Mouse (Mus musculus) liver, embryonic 14.5 days (tissue): ENCODE data around the gene Szrd1. TPM values are rescaled to one million over a fixed set of nuclear protein-coding genes. Genes with fewer than 3 reads are reported as not detected.

ENCODE experiments used
- ATAC-seq: fragments of 200-750 bp; cut with Nextera tagmentation; 2 replicates; pipeline ENCODE4 v1.8.0; 2017; ENCODE audit warnings: moderate number of reproducible peaks, mild to moderate bottlenecking, moderate library complexity; ENCODE audit not compliant: insufficient read depth
- DNase-seq, 3 experiments: peaks; one replicate each; pipeline ENCODE4 v3.0.0-alpha.2; 2012 to 2013; ENCODE audit warnings: low read depth in 3 of 3, low spot score in 3 of 3
- H3K27ac ChIP-seq: fragments of 300-500 bp; sonication (generic); 2 replicates; pipeline ENCODE4 v1.5.1; 2014; ENCODE audit warnings: moderate library complexity, mild to moderate bottlenecking, control low read depth, inconsistent platforms
- H3K27me3 ChIP-seq: fragments of 300-500 bp; sonication (generic); 2 replicates; pipeline ENCODE4 v1.6.1; 2014; ENCODE audit warnings: mild to moderate bottlenecking, low read length, moderate library complexity; ENCODE audit not compliant: control insufficient read depth, insufficient read depth
- H3K36me3 ChIP-seq: fragments of 300-500 bp; sonication (generic); replicated peaks from 2 replicates; pipeline ENCODE4 v1.6.1; 2014; ENCODE audit warnings: low read depth; ENCODE audit not compliant: control insufficient read depth, insufficient read depth
- H3K4me1 ChIP-seq, 2 experiments: fragments of 200-500 bp in 1 of 2; fragments of 300-500 bp in 1 of 2; sonication (generic) in 1 of 2; replicated peaks; 2 replicates each; pipeline ENCODE4 v1.6.1; 2012 to 2014; ENCODE audit warnings: antibody characterized with exemption in 1 of 2, inconsistent platforms in 1 of 2, low read length in 1 of 2; ENCODE audit not compliant: control insufficient read depth in 2 of 2, insufficient read depth in 2 of 2
- H3K4me2 ChIP-seq: fragments of 300-500 bp; sonication (generic); 2 replicates; pipeline ENCODE4 v1.6.1; 2014; ENCODE audit warnings: low read depth, mild to moderate bottlenecking, control low read depth, moderate library complexity
- H3K4me3 ChIP-seq, 2 experiments: fragments of 200-500 bp in 1 of 2; fragments of 300-500 bp in 1 of 2; sonication (generic) in 1 of 2; 2 replicates each; pipeline ENCODE4 v1.5.1; 2012 to 2014; ENCODE audit warnings: low read depth in 2 of 2, low read length in 2 of 2, mild to moderate bottlenecking in 2 of 2, control low read depth in 1 of 2, inconsistent platforms in 1 of 2, moderate library complexity in 1 of 2; ENCODE audit not compliant: insufficient read depth in 1 of 2
- H3K9ac ChIP-seq: fragments of 300-500 bp; sonication (generic); replicated peaks from 2 replicates; pipeline ENCODE4 v1.6.1; 2014; ENCODE audit warnings: mild to moderate bottlenecking, control low read depth, moderate library complexity
- H3K9me3 ChIP-seq: fragments of 300-500 bp; sonication (generic); 2 replicates; pipeline ENCODE4 v1.6.1; 2016; ENCODE audit warnings: low read length, mixed read lengths; ENCODE audit not compliant: control insufficient read depth
- CTCF ChIP-seq: IDR thresholded peaks from 2 replicates; pipeline ENCODE4 v1.5.1; 2016; ENCODE audit warnings: antibody characterized with exemption, low read depth, control low read depth
- EP300 ChIP-seq: IDR thresholded peaks from 2 replicates; pipeline ENCODE4 v1.6.1; 2016; ENCODE audit warnings: antibody characterized with exemption, low read depth
- WGBS: fragments of 180-500 bp; shearing (Covaris S2); extraction: QIAGEN DNeasy Blood & Tissue Kit; methylation state at CpG from one replicate; pipeline ENCODE4 v1.1.7; 2014; ENCODE audit not compliant: insufficient replicate concordance; 5-methylcytosine and 5-hydroxymethylcytosine counted together
- polyA plus RNA-seq, 2 experiments: library from polyadenylated mRNA; depleted of rRNA in 1 of 2; stranded (reverse) in 1 of 2; unstranded in 1 of 2; fragments of >200 nt; fragmentation: Nextera tagmentation in 1 of 2; extraction: Ambion mirVana in 1 of 2; gene quantifications; 2 replicates each; pipeline versions ENCODE4 v1.2.1 to v1.2.3; 2012 to 2014

The Szrd1 gene
- polyA plus RNA-seq, 2 experiments, result 13.3 to 14.3 TPM

DNA sequence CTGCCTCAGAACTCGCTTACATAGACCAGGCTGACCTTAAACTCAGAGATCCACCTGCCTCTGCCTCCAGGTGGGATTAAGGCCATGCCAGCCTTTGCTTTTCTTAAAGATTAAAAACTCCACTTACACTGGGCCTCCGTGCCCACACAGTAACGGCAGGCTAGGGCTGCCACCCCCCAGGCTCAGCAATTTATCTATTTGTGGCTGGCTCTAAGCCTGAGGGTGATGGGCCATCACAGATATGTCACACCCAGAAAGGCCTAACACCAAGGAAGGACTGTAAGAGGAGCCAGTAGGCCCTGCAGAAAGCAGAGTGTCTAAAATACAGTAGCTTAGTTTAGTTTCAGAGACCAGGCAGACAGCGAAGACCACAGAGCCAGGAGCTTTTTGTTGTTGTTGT is 65.5 kb downstream of the Szrd1 start:
- peak overlapping the region; percentile 16 to 29; a peak in 3 of 4 replicates for H3K4me3 ChIP-seq
- DNase-seq, result no peak
- peak overlapping the region; percentile 50 for H3K9ac ChIP-seq
- H3K27ac ChIP-seq, result peak overlapping the region; percentile 71
- H3K27me3 ChIP-seq, result no peaks in the 10 kb centered on the region
- ATAC-seq, result peak; percentile 66
- peak; percentile 54 for TF ChIP-seq EP300
- TF ChIP-seq CTCF, result no peak
- H3K4me1 ChIP-seq, result peaks cover 32 to 42% of the 10 kb centered on the region in 2 experiments
- 23% methylated on average over 4 of the region's 4 CpGs for WGBS
- peak overlapping the region; percentile 97 for H3K4me2 ChIP-seq
- H3K36me3 ChIP-seq, result peaks cover 40% of the 10 kb centered on the region
- H3K9me3 ChIP-seq, result no peaks in the 10 kb centered on the region

DNA sequence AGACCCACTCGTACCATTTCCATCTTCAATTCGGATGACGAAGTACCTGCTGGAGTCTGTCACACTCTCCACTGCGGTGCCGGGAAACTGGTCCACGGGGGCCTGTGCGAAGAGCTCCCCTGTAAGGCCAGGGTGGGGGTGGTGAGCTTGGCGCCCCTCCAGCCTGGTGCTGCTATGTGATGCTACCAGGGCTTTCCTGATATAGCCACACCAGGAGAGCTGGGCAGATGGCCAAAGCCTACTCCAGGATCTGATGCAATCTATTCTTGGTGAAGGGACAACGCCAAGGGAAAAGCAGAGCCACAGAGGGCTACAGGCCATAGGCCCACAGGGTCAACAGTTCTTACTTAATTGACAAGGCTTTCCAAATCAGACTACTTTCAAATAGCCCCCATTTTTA is 65.9 kb downstream of the Szrd1 start:
- Histone ChIP-seq H3K27ac (peak overlapping the region; percentile 71), H3K4me2 (peak overlapping the region; percentile 97), H3K27me3 (no peaks in the 10 kb centered on the region), H3K9ac (peak overlapping the region; percentile 50), H3K4me1 (peaks cover 33 to 46% of the 10 kb centered on the region in 2 experiments), H3K4me3 (peak overlapping the region in 1 of 2 experiments; percentile 29; a peak in 2 of 4 replicates), H3K36me3 (peaks cover 44% of the 10 kb centered on the region), H3K9me3 (no peaks in the 10 kb centered on the region)
- DNase-seq, result no peak
- 71% methylated on average over 9 of the region's 9 CpGs for WGBS
- no peak for ATAC-seq
- TF ChIP-seq EP300 (no peak), CTCF (no peak)

DNA sequence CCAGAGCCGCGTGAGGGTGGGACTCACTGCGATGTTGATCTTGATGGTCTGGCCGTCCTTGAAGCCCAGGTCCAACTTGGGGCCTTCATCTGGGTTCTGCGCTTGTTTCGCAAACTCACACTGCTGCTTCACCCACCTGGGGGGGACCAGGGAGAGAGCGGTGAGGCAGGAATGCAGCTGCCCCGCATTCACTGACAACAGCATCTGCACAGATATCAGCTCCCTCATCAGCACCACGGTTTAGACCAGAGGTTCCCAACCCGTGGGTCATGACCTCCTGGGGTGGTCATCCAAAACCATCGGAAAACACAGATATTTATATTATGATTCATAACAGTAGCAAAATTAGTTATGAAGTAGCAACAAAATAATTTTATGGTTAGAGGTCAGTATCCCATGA is 67.1 kb downstream of the Szrd1 start:
- TF ChIP-seq EP300 (no peak), CTCF (no peak)
- Histone ChIP-seq H3K27me3 (no peaks in the 10 kb centered on the region), H3K36me3 (peaks cover 56% of the 10 kb centered on the region), H3K27ac (no peak overlapping the region), H3K9ac (no peak overlapping the region), H3K4me3 (no peak overlapping the region), H3K4me2 (no peak overlapping the region), H3K9me3 (no peaks in the 10 kb centered on the region), H3K4me1 (peaks cover 38 to 54% of the 10 kb centered on the region in 2 experiments)
- DNase-seq (no peak), ATAC-seq (no peak)
- WGBS, result 80% methylated on average over 11 of the region's 11 CpGs

DNA sequence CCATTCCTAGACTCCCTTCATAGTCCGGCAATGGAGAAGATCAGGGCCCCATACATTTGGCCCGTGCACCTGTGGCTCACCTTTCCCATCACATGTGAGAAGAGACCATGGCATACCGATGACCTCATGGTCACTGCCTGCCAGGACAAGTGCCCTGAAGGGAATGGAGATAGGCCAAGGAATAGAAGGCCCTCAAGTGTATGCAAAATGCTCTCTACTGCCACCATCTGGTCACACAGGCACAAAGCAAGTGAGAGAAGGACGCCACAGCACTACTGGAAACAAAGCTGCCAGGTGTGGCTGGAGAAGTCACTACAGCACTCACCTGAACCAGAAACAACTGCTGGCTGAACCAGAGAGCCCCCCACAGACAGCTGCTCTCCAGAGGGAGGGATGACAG is 69.8 kb downstream of the Szrd1 start:
- Histone ChIP-seq H3K27ac (no peak overlapping the region), H3K9me3 (no peaks in the 10 kb centered on the region), H3K27me3 (no peaks in the 10 kb centered on the region), H3K4me3 (no peak overlapping the region), H3K4me2 (no peak overlapping the region), H3K36me3 (peaks cover 75% of the 10 kb centered on the region), H3K4me1 (peaks cover 20 to 36% of the 10 kb centered on the region in 2 experiments), H3K9ac (no peak overlapping the region)
- ATAC-seq (no peak), DNase-seq (peak in 1 of 3 experiments; percentile 66)
- TF ChIP-seq CTCF, result peak; percentile 98
- TF ChIP-seq EP300, result no peak
- 39% methylated on average over 4 of the region's 4 CpGs for WGBS

DNA sequence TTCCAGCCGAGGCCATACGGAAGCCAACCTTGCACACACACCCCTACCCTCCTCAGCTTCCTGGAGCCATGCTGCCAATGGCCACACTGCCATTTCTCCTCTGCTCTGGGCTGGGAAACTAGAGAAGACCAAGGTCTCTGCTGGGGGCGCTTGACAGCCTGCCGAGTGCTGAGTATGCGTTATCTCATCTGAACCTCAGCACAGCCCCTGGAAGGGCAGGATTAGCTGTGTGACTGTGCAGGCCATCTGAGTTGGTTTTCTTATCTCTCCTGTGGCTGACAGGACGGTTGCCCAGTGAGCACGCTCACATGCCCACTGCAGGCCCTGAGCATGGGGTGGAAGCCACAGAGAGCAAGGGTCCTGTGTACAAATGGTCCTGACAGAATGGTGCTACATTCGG is 70.9 kb downstream of the Szrd1 start:
- DNase-seq (peak in 1 of 3 experiments; percentile 38), ATAC-seq (peak; percentile 81)
- Histone ChIP-seq H3K4me3 (no peak overlapping the region), H3K9ac (no peak overlapping the region), H3K4me2 (peak overlapping the region; percentile 25), H3K27me3 (no peaks in the 10 kb centered on the region), H3K36me3 (peaks cover 73% of the 10 kb centered on the region), H3K27ac (peak overlapping the region; percentile 41), H3K4me1 (peaks cover 11 to 27% of the 10 kb centered on the region in 2 experiments), H3K9me3 (no peaks in the 10 kb centered on the region)
- WGBS, result 16% methylated on average over 8 of the region's 8 CpGs
- TF ChIP-seq EP300 (peak; percentile 87), CTCF (no peak)
